8 mouse cellular contexts compared by ENCODE assay signal in genomic region chr4:44756134-44756951, GRCm38 (mm10). TPM values are rescaled to one million over a fixed set of nuclear protein-coding genes. Genes with fewer than 3 reads are reported as not detected.
A peak's percentile ranks its signal among the peaks of the same experiment; 100 is the strongest.
DNase-seq lines count a peak whose midpoint lies in the region; ATAC-seq lines count a peak whose summit lies in the region.

No protein-coding gene starts in this region.

- H3K4me1 ChIP-seq in brown adipose tissue, adult 24 weeks (ENCODE audit: control insufficient read depth, insufficient read depth, insufficient read length, low read length) = no peaks in the 10 kb centered on the region
- peaks cover 14% of the 10 kb centered on the region for H3K4me1 ChIP-seq in heart, embryonic 13.5 days
- peaks cover 16% of the 10 kb centered on the region for H3K4me1 ChIP-seq in liver, embryonic 12.5 days
- 0 out of 2 replicates have a peak, but pooled peaks cover 2% of the 10 kb centered on the region for H3K4me1 ChIP-seq in stomach, embryonic 15.5 days

- no peaks in the 10 kb centered on the region for H3K36me3 ChIP-seq in heart, embryonic 13.5 days
- no peaks in the 10 kb centered on the region for H3K36me3 ChIP-seq in liver, embryonic 12.5 days
- no peaks in the 10 kb centered on the region for H3K36me3 ChIP-seq in stomach, embryonic 15.5 days

- no peaks in the 10 kb centered on the region for H3K9me3 ChIP-seq in heart, embryonic 13.5 days
- H3K9me3 ChIP-seq in liver, embryonic 12.5 days (replicated peaks) = no peaks in the 10 kb centered on the region
- no peaks in the 10 kb centered on the region for H3K9me3 ChIP-seq in stomach, embryonic 15.5 days

- peak overlapping the region; percentile 86 for H3K4me2 ChIP-seq in heart, embryonic 13.5 days
- peak overlapping the region; percentile 87 for H3K4me2 ChIP-seq in liver, embryonic 12.5 days
- H3K4me2 ChIP-seq in stomach, embryonic 15.5 days = peak overlapping the region; percentile 74

- H3K4me3 ChIP-seq in brown adipose tissue, adult 24 weeks (ENCODE audit: insufficient read depth, low read depth, low read length) = peak overlapping the region; percentile 91
- peak overlapping the region; percentile 74 for H3K4me3 ChIP-seq in heart, embryonic 13.5 days
- peak overlapping the region; percentile 97 for H3K4me3 ChIP-seq in liver, embryonic 12.5 days
- peak overlapping the region; percentile 100 for H3K4me3 ChIP-seq in stomach, embryonic 15.5 days (replicated peaks)

- peak overlapping the region; percentile 88 for H3K9ac ChIP-seq in heart, embryonic 13.5 days
- peak overlapping the region; percentile 92 for H3K9ac ChIP-seq in liver, embryonic 12.5 days
- peak overlapping the region; percentile 91 for H3K9ac ChIP-seq in stomach, embryonic 15.5 days

- H3K27ac ChIP-seq in brown adipose tissue, adult 24 weeks (replicated peaks; ENCODE audit: low read depth, low read length) = peak overlapping the region; percentile 92
- peak overlapping the region; percentile 91 for H3K27ac ChIP-seq in heart, embryonic 13.5 days (replicated peaks)
- H3K27ac ChIP-seq in liver, embryonic 12.5 days = peak overlapping the region; percentile 92
- H3K27ac ChIP-seq in stomach, embryonic 15.5 days = peak overlapping the region; percentile 97

- under 1% methylated on average over 60 of the region's 60 CpGs for WGBS in heart, embryonic 13.5 days
- under 1% methylated on average over 60 of the region's 60 CpGs for WGBS in liver, embryonic 12.5 days (ENCODE audit: insufficient replicate concordance)
- WGBS in stomach, embryonic 15.5 days = under 1% methylated on average over 60 of the region's 60 CpGs

- peak; percentile 93 for ATAC-seq in heart, embryonic 13.5 days (ENCODE audit: extremely low read depth, insufficient number of reproducible peaks, low FRiP score, low TSS enrichment)
- ATAC-seq in liver, embryonic 12.5 days = peak; percentile 99
- ATAC-seq in stomach, embryonic 15.5 days (ENCODE audit: insufficient read depth, low FRiP score, low read depth) = peak; percentile 99

- H3K27me3 ChIP-seq in heart, embryonic 13.5 days (replicated peaks) = no peaks in the 10 kb centered on the region
- peaks cover 4% of the 10 kb centered on the region; the same call in 1 of the 2 replicates for H3K27me3 ChIP-seq in liver, embryonic 12.5 days (replicated peaks)
- H3K27me3 ChIP-seq in stomach, embryonic 15.5 days (replicated peaks) = no peaks in the 10 kb centered on the region

- DNase-seq in CD4-positive, CD25-positive, alpha-beta regulatory T cell, adult 2 months (ENCODE audit: low read depth, low spot score) = peak; percentile 93
- DNase-seq in fat pad, adult 2 months (ENCODE audit: extremely low read depth, low read depth, low spot score) = peak; percentile 61
- DNase-seq in kidney, postnatal 10 days = peak; percentile 95
- DNase-seq in natural killer cell, adult 2 months (ENCODE audit: low spot score in 2 of 2) = peak; percentile 79 to 87

RNA-seq across cellular contexts. Expression of gene Zcchc7, which starts 0.7 kb away (rescaled TPM):
- polyA plus RNA-seq in brown adipose tissue, adult 24 weeks (2012; ENCODE audit: insufficient read depth, insufficient read length, missing spikeins) = 16.5 and 17.2 TPM in 2 replicates
- polyA plus RNA-seq in heart, embryonic 13.5 days (2015; fragmentation: Nextera tagmentation; extraction: Ambion mirVana) = 15.5 and 23.7 TPM in 2 replicates
- 17.2 and 21.2 TPM in 2 replicates for polyA plus RNA-seq in liver, embryonic 12.5 days (2016; fragmentation: Nextera tagmentation; extraction: Ambion mirVana)
- polyA plus RNA-seq in stomach, embryonic 15.5 days (2015; fragmentation: Nextera tagmentation; extraction: Ambion mirVana) = 40.2 and 48.7 TPM in 2 replicates

RNA-seq across cellular contexts. Expression of gene Pax5, which starts 46.1 kb away (rescaled TPM):
- not detected in 2 replicates for polyA plus RNA-seq in brown adipose tissue, adult 24 weeks (2012; ENCODE audit: insufficient read depth, insufficient read length, missing spikeins)
- polyA plus RNA-seq in heart, embryonic 13.5 days (2015; fragmentation: Nextera tagmentation; extraction: Ambion mirVana) = 0.07 TPM in 1 of 2 replicates, not detected in the other
- polyA plus RNA-seq in liver, embryonic 12.5 days (2016; fragmentation: Nextera tagmentation; extraction: Ambion mirVana) = 0.06 TPM in 1 of 2 replicates, not detected in the other
- polyA plus RNA-seq in stomach, embryonic 15.5 days (2015; fragmentation: Nextera tagmentation; extraction: Ambion mirVana) = 0.05 and 0.12 TPM in 2 replicates

Comparison
In these comparisons a context has a peak if more than half of its experiments do, and no peak if none do; other contexts are left out.
1. Peak in every context shown above with its lines: DNase-seq, ATAC-seq, H3K4me3 ChIP-seq and H3K27ac ChIP-seq.